Mouse (Mus musculus) frontal cortex, adult 2 months (tissue): ENCODE results near the gene Sfr1. TPM values are rescaled to one million over a fixed set of nuclear protein-coding genes. Genes with fewer than 3 reads are reported as not detected.

Source experiments
- DNase-seq, 2 experiments: peaks; one replicate each; pipeline ENCODE4 v3.0.0; 2022; ENCODE audit warnings: low spot score in 1 of 2; ENCODE audit errors: extremely low spot score in 1 of 2
- polyA plus RNA-seq: library from polyadenylated mRNA; depleted of rRNA; stranded (reverse); fragments of >200 nt; gene quantifications from 2 replicates; pipeline ENCODE4 v1.2.3, GENCODE M21; 2012; rRNA removed

Sfr1 gene
- 82.0 and 88.7 TPM in 2 replicates for polyA plus RNA-seq

DNA sequence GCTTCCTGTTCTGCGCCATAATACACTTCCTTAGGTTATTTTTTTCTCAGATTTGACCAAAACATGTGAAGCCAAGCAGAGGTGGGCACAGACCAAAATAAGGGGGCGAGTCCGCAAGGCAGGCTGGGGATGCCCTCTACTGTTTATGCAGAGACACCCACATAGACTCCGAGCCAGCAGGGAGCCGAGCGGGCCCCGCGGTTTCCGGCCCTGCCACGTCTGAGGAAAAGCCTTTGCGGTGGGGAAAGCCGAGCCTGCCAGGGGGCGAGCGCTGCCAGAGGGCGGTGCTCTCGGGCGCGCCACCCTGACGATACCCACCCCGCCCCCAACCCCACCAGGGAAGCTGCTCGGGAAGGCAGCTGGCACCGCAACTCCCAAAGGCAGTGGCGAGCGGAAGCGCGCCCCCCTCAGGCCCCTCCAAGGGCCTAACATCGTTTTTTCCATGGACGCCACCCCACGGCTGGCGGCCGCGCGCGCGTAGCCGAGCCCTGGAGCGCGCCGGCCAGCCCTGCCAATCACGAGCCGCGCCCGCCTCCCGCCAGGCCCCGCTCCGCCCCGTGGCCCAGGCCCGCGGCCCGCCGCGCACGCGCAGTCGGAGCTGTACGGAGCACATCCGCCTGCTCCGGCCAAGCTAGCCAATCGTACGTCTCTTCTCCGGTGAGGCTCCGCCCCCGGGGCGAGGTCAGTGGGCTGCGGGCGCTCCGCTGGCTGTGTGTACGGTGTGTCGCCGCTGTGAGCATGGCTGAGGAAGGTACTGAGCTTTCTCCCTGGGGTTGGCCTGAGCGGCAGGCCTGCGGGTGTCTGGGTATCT is at the start of gene Sfr1:
Sfr1 (plus strand) TSS at position 612 of the 811 bp plus-strand sequence.
- DNase-seq, result peak; percentile 96 to 99

DNA sequence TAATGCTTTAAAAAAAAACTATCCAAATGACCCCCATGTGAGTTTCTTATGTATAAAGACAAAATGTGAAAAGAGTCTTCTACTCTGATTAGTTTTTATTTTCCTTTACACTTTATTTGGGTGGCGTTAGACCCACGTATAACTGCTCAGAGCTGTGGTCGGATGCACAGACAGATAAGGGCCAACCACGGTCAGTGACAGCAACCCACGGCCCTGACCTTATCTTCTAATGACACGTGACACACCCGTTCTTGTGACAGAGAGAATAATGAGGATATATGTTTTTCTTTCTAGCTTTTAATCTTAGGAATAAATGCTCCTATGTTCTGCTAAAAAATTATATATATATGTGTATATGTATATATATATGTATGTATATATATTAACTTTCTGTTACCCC is 41.9 kb upstream of the Sfr1 start:
- no peak for DNase-seq

DNA sequence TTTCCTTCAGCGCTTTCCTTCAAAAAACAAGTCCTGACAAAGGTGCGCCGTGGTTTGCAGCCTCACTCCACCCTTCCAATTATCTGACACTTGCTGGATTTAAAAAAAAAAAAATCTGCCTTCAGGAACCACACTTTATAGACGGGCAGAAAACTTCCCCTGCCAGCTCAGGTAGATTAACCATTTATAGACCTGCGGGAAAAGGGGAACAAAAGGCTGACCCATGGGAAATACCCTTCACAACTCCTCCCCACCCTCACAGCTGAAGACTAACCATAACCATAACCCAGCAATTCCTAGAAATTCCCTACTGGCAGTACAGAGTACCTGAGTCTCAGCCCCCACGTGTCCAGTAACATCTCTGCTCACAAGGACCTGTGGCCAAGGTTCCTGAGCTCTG is 39.5 kb upstream of the Sfr1 start, which contains the start of gene Col17a1:
Col17a1 (minus strand) TSS at position 101 of the 400 bp plus-strand sequence.
- DNase-seq, result no peak

DNA sequence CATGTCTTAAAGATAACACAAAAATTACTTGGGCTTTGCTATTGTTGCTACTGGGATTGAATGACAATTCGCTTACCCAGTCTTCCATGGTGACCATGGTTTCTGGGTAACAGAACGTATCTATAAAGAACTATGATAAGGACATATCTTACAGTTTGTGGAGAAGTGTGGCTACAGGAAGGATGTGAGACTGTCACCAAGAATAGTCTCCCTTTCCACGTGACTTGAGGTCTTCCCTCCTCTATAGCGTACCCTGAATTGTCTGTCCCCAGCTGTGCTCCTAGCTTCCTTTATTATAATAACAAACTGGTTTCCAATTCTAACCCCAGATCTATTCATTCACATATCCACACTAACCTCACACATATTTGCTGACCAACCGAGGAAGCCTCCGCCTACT is 35.8 kb upstream of the Sfr1 start:
- no peak for DNase-seq

DNA sequence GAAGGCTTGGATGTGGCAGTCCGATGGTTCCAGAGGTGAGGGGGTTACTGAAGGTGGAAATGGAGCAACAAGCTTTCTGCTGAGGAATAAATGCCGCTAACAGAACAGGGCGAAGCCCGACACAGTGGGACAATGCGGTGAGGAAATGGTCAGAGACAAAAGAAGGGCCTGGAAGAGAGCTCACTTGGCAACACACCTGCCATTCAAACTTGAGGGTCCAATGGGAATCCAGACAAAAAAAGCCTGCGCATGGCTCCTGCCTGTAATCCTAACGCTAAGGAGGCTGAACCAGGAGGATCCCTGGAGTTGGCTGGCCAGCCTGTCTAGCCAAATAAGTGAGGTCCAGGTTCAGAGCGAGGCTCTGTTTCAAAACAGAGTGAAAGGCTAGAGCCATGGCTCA is 35.1 kb upstream of the Sfr1 start:
- no peak for DNase-seq

DNA sequence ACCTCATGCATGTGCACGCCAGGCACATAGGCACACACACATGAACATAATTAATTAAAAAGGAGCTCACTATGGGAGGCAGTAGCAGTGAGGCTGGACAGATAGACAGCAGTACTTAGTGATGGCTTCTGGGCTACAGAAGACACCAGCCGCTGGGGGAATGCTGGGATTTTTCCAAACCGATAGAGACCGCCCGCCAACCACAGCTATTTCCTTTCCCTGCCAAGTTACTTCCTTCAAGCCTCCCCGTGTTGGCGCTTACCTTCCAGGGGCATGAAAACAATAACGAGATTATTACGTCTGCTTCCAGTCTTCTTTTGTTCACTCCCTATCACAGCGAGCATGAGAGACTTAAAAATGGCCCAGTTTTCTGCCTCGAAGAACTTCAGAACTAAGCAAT is 34.4 kb upstream of the Sfr1 start:
- DNase-seq, result no peak

DNA sequence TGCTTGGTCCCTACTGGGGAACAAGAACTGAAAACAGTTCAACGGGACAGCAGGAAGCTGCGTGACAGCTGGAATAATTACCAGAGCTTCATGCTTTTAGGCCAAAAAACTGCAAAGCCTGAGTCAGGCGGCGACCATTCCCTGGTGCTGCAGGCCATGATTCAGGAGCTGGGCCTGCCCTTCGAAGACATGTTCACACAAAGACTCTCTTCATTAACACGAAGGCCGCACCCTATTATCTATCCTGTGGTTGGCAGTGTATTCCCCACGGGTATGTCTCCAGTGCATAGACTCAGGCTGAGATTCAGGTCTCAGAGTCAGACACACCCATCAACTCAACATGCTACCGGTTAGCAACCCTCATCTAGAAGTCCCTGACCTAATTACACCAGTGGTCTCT is 33.2 kb upstream of the Sfr1 start:
- no peak for DNase-seq

DNA sequence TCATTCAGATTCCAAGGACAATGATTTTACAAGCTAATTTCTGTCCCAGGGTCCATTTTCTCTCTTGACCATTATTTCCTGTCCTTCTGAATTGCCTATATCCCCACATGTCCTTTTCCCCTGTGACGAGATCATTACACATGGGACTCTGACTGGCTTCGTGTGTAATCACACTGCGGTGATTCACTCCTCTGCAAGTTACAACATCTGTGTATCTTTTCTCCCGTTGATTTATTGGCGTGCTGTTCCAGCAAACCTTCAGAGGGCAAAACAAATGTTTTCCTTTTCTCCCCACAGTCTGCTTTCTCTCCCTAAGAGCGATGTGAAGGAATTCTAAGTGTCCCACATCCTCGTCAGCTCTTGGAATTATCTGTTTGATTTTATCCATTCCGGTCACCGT is 31.7 kb upstream of the Sfr1 start:
- no peak for DNase-seq

DNA sequence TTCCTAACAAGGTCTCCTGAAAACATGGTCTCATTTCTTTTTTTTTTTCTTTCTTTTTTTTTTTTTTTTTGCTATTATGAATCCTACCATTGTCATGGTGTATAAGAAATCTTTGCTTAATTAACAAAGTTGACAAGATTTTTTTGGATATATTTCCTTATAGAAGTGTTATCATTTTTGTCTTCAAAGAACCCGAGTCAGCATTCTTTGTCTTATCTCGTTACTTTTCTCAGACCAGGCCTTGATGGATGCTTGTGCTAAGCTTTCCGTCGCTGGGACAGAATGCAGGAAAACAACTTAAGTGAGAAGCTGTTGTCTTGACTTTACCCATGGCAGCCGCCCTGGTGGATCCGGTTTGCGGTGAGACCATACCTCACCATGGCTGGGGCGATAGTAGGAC is 31.0 kb upstream of the Sfr1 start:
- no peak for DNase-seq

DNA sequence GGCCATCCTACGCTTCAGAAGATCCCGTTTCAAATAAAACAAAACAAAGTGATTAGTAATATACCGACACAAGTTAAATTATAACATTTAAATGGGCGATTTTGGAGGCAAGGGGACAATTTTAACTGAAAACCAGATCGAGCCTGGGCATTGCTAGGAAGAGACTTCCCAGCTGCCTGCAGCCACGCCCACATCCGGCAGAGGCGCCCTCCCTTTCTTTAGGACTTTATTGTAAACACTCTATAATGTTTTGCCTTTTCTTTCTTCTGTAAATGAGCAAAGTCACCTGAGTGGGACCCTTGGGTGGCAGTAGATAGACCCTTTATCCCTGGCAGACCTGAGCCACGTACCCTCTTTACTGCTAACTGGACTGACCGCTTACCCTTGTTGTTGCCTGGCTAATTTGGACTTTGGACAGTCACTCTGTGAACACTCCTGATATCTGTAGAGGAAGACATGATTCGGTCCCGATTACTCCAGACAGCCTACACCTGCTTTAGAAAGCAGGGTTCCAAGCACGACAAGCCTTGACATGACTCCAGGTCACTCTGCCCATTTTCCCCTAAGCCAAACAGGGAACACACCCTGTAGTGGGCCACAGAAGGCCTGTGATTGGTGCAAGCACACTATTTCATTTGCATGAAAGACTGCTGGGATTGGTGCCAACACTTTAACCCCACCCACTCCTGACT is 26.3 kb upstream of the Sfr1 start:
- no peak for DNase-seq

DNA sequence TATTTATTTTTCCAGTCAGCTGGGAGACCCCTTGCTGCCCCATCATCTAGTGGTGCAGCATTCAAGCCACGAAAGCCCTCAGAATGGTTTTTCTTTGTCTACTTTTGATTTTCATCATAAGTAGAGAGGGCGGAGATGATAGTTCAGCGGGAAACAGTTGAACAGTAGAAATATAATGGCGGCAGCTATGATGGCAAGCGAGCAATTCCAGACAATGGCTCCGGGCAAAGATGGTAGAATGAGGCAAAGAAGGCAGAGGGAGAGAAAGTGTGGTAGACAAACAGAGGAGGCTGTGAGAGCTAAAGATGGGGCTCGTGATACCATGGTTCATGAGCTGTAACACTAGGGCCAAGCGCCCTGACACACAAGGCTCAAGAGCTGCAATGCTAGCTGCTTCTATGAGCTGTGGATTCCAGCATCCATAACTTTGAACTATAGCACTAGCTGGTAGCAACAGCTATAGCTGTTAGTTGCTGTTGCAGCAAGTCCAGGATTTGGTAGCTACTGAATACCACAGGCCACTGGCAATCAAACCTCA is 25.6 kb upstream of the Sfr1 start:
- no peak for DNase-seq

DNA sequence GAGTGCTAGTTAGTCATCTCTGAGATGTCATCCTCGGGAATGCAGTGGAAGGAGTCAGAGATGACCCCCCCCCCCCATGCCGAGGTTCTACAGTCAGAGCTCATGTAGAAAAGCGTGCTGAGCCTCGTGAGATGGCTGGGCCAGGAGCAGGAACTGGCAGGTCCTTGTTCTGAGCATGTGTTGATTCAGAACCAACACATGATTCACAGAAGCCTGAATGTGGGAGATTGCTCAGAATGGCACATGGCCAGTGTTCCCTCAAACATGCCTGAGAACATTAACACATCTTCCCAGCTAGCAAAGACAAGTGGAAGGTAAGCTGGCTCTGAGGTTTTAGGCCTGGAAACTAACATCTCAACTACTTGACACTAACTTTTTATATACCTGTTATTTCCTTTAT is 21.1 kb upstream of the Sfr1 start:
- DNase-seq, result peak; percentile 15 to 40

DNA sequence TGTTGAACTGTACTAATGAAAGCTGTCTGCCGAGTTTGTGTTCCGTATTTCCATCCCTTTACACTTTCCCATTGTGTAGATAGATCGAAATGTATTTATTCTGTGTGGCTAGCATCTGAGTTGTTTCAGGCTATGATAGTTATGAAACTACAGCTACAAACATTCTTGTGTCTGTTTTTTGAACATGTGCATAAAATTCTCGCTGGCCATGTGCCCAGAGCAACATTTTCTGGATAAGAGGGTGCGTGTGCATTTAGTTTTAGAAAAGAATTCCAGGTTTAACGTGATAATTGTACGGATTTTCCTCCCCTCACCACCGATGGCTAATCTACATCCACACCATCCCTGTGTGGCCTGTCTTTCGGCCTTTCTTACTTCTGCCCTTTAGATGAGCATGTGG is 18.0 kb upstream of the Sfr1 start:
- DNase-seq, result no peak

DNA sequence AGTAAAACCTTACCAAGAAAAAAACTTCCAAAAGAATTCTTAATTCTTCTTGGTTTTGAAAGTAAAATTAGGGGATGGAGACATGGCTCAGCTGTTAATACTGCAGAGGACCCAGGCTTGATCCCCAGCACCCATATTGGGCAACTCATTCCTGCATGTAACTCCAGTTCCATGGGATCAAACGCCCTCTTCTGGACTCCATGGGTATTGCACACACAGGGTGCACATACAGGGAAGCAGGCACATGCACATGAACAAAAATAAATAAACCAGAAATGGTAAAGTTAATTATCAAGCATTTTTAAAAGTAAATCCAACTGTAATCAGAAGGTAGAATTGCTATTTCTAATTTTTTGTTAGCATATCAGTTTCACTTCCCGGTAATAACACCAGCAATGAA is 15.3 kb upstream of the Sfr1 start:
- DNase-seq, result no peak

DNA sequence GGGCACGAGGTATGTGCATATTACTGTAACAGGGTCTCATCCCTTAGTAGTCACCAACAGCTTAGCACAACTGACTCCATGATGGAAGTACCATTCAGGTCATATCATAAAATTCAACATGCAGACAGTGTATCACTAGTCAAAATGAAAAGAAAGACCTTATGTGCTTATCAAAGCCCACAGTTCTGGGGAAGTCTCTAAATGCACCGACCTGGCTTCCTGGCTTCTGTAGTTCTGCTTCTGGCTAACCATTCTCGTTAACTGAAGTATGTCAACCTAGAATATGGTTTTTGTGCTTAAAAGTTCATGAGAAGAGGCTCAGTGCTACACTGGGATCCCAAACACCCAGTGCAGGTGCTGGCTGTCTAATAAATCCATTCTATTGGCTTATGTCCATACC is 12.3 kb upstream of the Sfr1 start:
- DNase-seq, result no peak

DNA sequence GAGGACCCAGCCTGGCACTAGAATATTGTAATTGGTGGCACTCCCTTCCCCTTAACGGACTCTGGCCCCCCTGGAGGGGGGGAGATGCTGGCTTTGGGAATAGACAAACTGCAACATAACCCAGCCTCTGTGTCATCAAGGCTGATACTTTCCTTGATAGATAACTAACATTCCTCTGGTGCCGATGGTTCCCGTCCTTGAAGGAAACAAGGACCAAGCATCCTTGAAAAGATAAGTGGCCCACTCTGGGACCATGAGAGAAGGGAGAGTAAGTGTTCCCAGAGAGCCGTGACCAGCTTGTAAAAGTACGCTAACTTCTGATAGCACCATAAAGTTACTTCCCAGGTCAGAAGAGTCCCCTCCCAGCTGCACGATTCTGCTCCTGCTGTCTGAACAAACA is 9.0 kb upstream of the Sfr1 start:
- no peak for DNase-seq

DNA sequence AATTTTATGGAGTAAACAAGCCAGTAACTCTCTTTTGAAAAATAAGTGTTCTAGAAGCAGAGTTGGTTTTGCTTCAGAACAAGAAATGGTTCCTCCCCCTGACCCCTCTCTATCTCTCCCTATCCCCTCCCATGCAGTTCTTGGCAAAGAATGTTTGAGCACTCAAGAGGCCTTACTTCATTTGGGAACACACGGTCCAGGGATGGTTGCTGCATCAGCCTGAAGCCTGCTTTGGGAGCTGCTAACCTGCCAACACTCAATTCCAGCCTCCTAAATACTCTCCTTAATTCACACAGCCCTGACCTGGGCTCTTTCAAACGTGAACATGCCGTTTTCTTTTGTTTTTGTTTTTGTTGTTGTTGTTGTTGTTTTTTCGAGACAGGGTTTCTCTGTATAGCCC is 6.6 kb upstream of the Sfr1 start:
- DNase-seq, result no peak

DNA sequence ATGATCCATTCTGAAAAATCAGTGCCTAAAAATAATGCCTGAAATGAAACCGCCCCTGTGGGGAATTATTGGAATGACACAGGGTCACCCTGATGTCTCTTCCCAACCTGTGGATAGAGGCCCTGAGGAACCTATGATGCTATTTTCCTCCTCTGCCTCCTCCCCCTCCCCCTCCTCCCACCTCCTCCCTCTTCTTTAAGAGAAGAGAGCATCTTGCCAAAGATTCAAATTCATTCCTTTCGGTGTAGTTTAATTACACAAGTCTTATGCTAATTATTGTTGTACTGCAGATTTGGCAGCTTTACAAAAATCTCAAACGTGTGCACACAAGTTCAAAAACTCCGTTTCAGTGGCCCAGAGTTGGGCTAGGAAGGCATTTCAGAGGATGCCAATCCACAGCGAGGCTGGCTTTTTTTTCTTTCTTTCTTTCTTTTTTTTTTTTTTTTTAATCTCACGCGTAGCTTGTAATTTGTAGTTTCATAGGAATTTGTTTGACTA is 5.8 kb upstream of the Sfr1 start:
- DNase-seq, result no peak

DNA sequence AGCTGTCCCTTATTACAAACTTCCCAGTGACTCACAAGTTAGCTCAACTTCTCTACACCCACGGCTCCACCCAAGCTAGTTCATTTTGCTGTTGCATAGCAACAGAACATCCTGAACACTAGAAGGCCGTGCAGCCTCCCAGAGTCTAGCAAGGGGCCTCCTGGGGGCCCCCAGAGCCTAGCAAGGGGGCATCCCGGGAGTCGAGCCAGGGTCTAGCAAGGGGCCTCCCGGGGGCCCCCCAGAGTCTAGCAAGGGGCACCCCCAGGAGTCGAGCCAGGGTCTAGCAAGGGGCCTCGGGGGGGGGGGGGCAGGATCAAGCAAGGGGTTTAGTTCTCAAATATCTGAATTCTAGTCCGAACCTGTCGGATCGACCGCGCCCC is 801 bp upstream of the Sfr1 start:
- peak; percentile 72 to 84 for DNase-seq

DNA sequence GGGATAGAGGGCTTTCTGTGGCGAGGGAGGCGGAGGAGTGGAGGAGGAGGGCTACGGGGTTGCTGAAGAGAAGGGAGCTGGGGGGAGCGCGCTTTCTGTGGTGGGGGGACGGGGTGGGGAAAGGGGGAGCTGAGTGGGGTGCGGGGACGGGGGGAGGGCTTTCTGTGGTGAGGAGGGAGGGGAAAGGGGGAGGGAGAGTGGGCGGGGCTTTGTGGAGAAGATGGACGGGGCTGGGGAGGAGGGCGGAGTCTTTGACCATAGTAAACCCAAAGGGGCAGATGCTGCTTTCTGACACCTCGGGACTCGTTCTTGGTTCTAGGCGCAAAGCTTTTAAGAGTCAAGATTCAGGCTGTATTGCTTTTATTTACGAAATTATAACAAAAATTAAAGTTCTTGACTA is 449 bp downstream of the Sfr1 start:
- DNase-seq, result peak in 1 of 2 experiments; percentile 61

DNA sequence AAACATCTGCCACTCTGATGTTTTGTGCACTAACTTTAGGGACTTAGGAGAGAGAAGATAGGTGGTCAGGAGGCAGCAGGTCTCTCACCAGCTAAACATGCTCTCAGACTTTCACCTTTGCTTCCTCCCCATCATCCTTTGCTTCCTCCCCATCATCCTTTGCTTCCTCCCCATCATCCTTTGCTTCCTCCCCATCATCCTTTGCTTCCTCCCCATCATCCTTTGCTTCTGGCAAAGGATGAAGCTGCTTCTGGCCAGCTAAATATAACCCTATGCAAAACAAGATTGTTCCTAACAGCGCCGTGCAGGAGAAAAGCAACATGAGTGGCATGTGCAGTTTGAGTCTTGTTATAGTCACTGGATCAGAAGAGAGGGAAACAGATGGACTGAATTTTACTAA is 15.6 kb downstream of the Sfr1 start:
- no peak for DNase-seq

DNA sequence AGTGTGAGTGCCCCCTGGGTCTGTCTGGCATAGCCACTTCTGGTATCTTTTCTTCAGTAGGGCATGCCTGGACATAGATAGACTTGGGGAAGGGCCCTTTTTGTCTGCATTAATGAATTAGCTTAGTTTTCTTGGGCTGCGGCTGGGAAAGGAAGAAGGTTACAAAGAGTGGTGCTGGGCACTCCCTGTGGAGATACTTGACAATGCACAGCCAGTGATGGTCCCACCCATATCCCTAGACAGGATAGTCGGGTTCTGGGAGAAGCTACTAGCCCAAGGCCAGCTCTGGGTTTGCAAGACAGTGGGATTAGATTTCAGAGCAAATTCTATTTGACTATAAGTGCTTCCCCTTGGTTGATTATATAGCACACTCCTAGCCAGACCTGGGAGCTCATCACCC is 17.5 kb downstream of the Sfr1 start:
- DNase-seq, result no peak
